17 mouse cellular contexts compared by ENCODE assay signal in the genomic region with DNA sequence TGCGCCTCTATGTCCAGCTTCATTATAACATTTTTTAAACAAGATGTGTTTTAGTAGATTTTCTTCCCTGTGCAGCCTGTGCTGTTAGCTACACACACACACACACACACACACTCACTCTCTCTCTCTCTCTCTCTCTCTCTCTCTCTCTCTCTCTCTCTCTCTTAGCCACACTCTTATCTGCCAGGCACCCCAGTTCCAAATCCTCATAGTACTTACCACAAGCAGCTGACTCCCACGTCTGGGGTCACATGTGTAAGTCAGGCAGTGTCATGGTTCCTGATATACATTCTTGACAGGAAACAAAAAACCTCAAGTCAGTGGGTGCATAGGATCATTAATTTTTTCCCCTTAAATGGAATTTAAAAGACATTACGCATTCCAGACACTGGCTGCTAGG. TPM values are rescaled to one million over a fixed set of nuclear protein-coding genes. Genes with fewer than 3 reads are reported as not detected.
A peak's percentile ranks its signal among the peaks of the same experiment; 100 is the strongest.
DNase-seq lines count a peak whose midpoint lies in the region; ATAC-seq and TF ChIP-seq lines count a peak whose summit lies in the region.
"Had no signal": no experiment of that assay in that cellular context is flagged by ENCODE, and none has a peak within 500 bp of the region (broad histone marks: within the 10 kb centered on the region; RNA-seq: fewer than 3 reads in every experiment).

No protein-coding gene starts in this region.

- H3K9ac ChIP-seq in liver, postnatal 0 days (replicated peaks): no peak overlapping the region
- no peak overlapping the region for H3K9ac ChIP-seq in liver, embryonic 12.5 days
- no peak overlapping the region for H3K9ac ChIP-seq in neural tube, embryonic 15.5 days (replicated peaks)
- H3K9ac ChIP-seq: embryonic facial prominence, embryonic 15.5 days; forebrain, embryonic 12.5 days; limb, embryonic 15.5 days; lung, embryonic 14.5 days; midbrain, embryonic 12.5 days had no signal

- H3K4me1 ChIP-seq in liver, postnatal 0 days (ENCODE audit: insufficient read depth): no peaks in the 10 kb centered on the region
- peaks cover 9% of the 10 kb centered on the region; the same call in 1 of the 2 replicates for H3K4me1 ChIP-seq in liver, embryonic 12.5 days
- peaks cover 26% of the 10 kb centered on the region for H3K4me1 ChIP-seq in embryonic fibroblast, embryonic 13.5 days (ENCODE audit: control insufficient read depth, insufficient read depth, low read length)
- peaks cover 13% of the 10 kb centered on the region for H3K4me1 ChIP-seq in neural tube, embryonic 15.5 days
- peaks cover 27% of the 10 kb centered on the region for H3K4me1 ChIP-seq in heart, embryonic 10.5 days
- H3K4me1 ChIP-seq: limb, embryonic 15.5 days had no signal

- peaks cover 59% of the 10 kb centered on the region for H3K36me3 ChIP-seq in liver, postnatal 0 days (replicated peaks; ENCODE audit: insufficient read depth, low read length)
- peaks cover 74% of the 10 kb centered on the region for H3K36me3 ChIP-seq in liver, embryonic 12.5 days
- H3K36me3 ChIP-seq in myocyte (ENCODE audit: control insufficient read depth, insufficient read depth): peaks cover 9% of the 10 kb centered on the region
- H3K36me3 ChIP-seq in neural tube, embryonic 15.5 days: peaks cover 41% of the 10 kb centered on the region
- peaks cover 72% of the 10 kb centered on the region for H3K36me3 ChIP-seq in heart, embryonic 10.5 days

- no peak for TF ChIP-seq CTCF in liver, postnatal 0 days (IDR thresholded peaks at IDR 0.05; ENCODE audit: low read depth)
- no peak for TF ChIP-seq CTCF in embryonic fibroblast, embryonic 13.5 days (IDR thresholded peaks at IDR 0.05; ENCODE audit: borderline replicate concordance, insufficient read depth, low read length)

- no peak overlapping the region for H3K4me3 ChIP-seq in liver, postnatal 0 days (ENCODE audit: low read depth, low read length)
- no peak overlapping the region for H3K4me3 ChIP-seq in liver, embryonic 12.5 days
- H3K4me3 ChIP-seq in embryonic fibroblast, embryonic 13.5 days (ENCODE audit: insufficient read depth, low read length): no peak overlapping the region
- H3K4me3 ChIP-seq in myocyte: no peak overlapping the region
- H3K4me3 ChIP-seq in neural tube, embryonic 15.5 days (replicated peaks): no peak overlapping the region
- H3K4me3 ChIP-seq in heart, embryonic 10.5 days: no peak overlapping the region
- H3K4me3 ChIP-seq: embryonic facial prominence, embryonic 15.5 days; forebrain, embryonic 12.5 days; limb, embryonic 15.5 days; midbrain, embryonic 12.5 days had no signal

- H3K9me3 ChIP-seq in liver, postnatal 0 days (ENCODE audit: low read length): no peaks in the 10 kb centered on the region
- H3K9me3 ChIP-seq in liver, embryonic 12.5 days (replicated peaks): no peaks in the 10 kb centered on the region
- H3K9me3 ChIP-seq in neural tube, embryonic 15.5 days (replicated peaks): no peaks in the 10 kb centered on the region
- H3K9me3 ChIP-seq in heart, embryonic 10.5 days: no peaks in the 10 kb centered on the region
- H3K9me3 ChIP-seq: embryonic facial prominence, embryonic 15.5 days; forebrain, embryonic 12.5 days; limb, embryonic 15.5 days; midbrain, embryonic 12.5 days had no signal

- no peak overlapping the region for H3K4me2 ChIP-seq in liver, postnatal 0 days (ENCODE audit: low read depth, low read length)
- H3K4me2 ChIP-seq in liver, embryonic 12.5 days: no peak overlapping the region
- H3K4me2 ChIP-seq in myocyte (ENCODE audit: low read depth): peak overlapping the region; percentile 15
- H3K4me2 ChIP-seq in neural tube, embryonic 15.5 days: no peak overlapping the region
- H3K4me2 ChIP-seq: embryonic facial prominence, embryonic 15.5 days; forebrain, embryonic 12.5 days; limb, embryonic 15.5 days; lung, embryonic 14.5 days; midbrain, embryonic 12.5 days had no signal

- no peaks in the 10 kb centered on the region for H3K79me2 ChIP-seq in myocyte (ENCODE audit: control insufficient read depth, insufficient read depth)

- DNase-seq in liver, postnatal 0 days: no peak
- DNase-seq in cerebellum, postnatal 14 days: no peak
- DNase-seq in heart, embryonic 10.5 days (ENCODE audit: low spot score): no peak
- DNase-seq: cerebellum, adult 11-12 months; heart, postnatal 36 days; kidney, postnatal 25 days; lung, embryonic 14.5 days; right cerebral cortex, postnatal 14 days had no signal

- no peaks in the 10 kb centered on the region for H3K27me3 ChIP-seq in liver, postnatal 0 days (ENCODE audit: insufficient read depth, low read length)
- no peaks in the 10 kb centered on the region for H3K27me3 ChIP-seq in liver, embryonic 12.5 days (replicated peaks)
- no peaks in the 10 kb centered on the region for H3K27me3 ChIP-seq in myocyte (ENCODE audit: control insufficient read depth, insufficient read depth, insufficient read length)
- no peaks in the 10 kb centered on the region for H3K27me3 ChIP-seq in neural tube, embryonic 15.5 days (replicated peaks)
- no peaks in the 10 kb centered on the region for H3K27me3 ChIP-seq in heart, embryonic 10.5 days (ENCODE audit: insufficient read depth, poor library complexity, severe bottlenecking)
- H3K27me3 ChIP-seq: embryonic facial prominence, embryonic 15.5 days; forebrain, embryonic 12.5 days; limb, embryonic 15.5 days; midbrain, embryonic 12.5 days had no signal

- 0 out of 2 replicates have a peak, but pooled peaks have one; percentile 9 for TF ChIP-seq POLR2A in embryonic fibroblast, embryonic 13.5 days (IDR thresholded peaks at IDR 0.05; ENCODE audit: low read depth, low read length)
- TF ChIP-seq POLR2A in myocyte (IDR thresholded peaks at IDR 0.05; ENCODE audit: insufficient read length, low read depth): no peak

- H3K27ac ChIP-seq in liver, postnatal 0 days (ENCODE audit: low read depth): no peak overlapping the region
- no peak overlapping the region for H3K27ac ChIP-seq in liver, embryonic 12.5 days
- peak overlapping the region; percentile 65 for H3K27ac ChIP-seq in embryonic fibroblast, embryonic 13.5 days (ENCODE audit: insufficient read depth, low read length)
- H3K27ac ChIP-seq in neural tube, embryonic 15.5 days (replicated peaks): no peak overlapping the region
- no peak overlapping the region for H3K27ac ChIP-seq in heart, embryonic 10.5 days
- H3K27ac ChIP-seq: embryonic facial prominence, embryonic 15.5 days; forebrain, embryonic 12.5 days; limb, embryonic 15.5 days; midbrain, embryonic 12.5 days had no signal

- no peak overlapping the region for H3ac ChIP-seq in myocyte (ENCODE audit: control insufficient read depth, insufficient read length)

- 0 out of 2 replicates have a peak, but pooled peaks have one; percentile 33 for ATAC-seq in liver, postnatal 0 days
- no peak for ATAC-seq in liver, embryonic 12.5 days
- ATAC-seq in CD4-positive, CD25-positive, alpha-beta regulatory T cell, adult 4 months: peak; percentile 87
- no peak for ATAC-seq in neural tube, embryonic 15.5 days (ENCODE audit: low FRiP score)

- 60% methylated on average over 3 of the region's 3 CpGs for WGBS in liver, postnatal 0 days (ENCODE audit: insufficient replicate concordance)
- 62% methylated on average over 3 of the region's 3 CpGs for WGBS in liver, embryonic 12.5 days (ENCODE audit: insufficient replicate concordance)
- WGBS in neural tube, embryonic 15.5 days: 82% methylated on average over 3 of the region's 3 CpGs
- WGBS in heart, embryonic 10.5 days: 69% methylated on average over 3 of the region's 3 CpGs

- no peak for TF ChIP-seq EP300 in liver, postnatal 0 days (IDR thresholded peaks at IDR 0.05; ENCODE audit: low read depth)

TF ChIP-seq in myocyte, 11 proteins besides CTCF, POLR2A, EP300 and RAD21 (continues in another document):
- TF ChIP-seq SRF (IDR thresholded peaks at IDR 0.05; ENCODE audit: control insufficient read depth, insufficient read length, low read depth) (no peak), POLR2AphosphoS2 (IDR thresholded peaks at IDR 0.05; ENCODE audit: insufficient read length, low read depth) (no peak), MYOD1 (IDR thresholded peaks at IDR 0.05; ENCODE audit: control insufficient read depth in 1 of 3, insufficient read length in 2 of 3, low read depth in 2 of 3) (peak in 2 of 3 experiments; percentile 64 to 65), E2F4 (IDR thresholded peaks at IDR 0.05; ENCODE audit: insufficient read depth) (no peak), USF1 (IDR thresholded peaks at IDR 0.05; ENCODE audit: low read depth) (peak; percentile 65)

RNA-seq across cellular contexts. Expression of a gene that starts 16.9 kb away (rescaled TPM):
- 276 and 291 TPM in 2 replicates for polyA plus RNA-seq in liver, postnatal 0 days (2015; fragmentation: Nextera tagmentation; extraction: Ambion mirVana)
- 176 and 179 TPM in 2 replicates for polyA plus RNA-seq in liver, embryonic 12.5 days (2016; fragmentation: Nextera tagmentation; extraction: Ambion mirVana)
- 100 to 1,000 TPM in 1 of 2 experiments, 10 to 100 TPM in 1; 74.6 to 113 TPM for polyA plus RNA-seq in CD4-positive, CD25-positive, alpha-beta regulatory T cell, adult 4 months (2017; shearing (Covaris generic))
- 95.5 and 107 TPM in 2 replicates for polyA plus RNA-seq in embryonic fibroblast, embryonic 13.5 days (2011; ENCODE audit: insufficient read length, low read depth, missing spikeins)
- 83.0 TPM for polyA plus RNA-seq in myocyte (2012; fragmentation: generic; extraction: Trizol)
- 90.2 and 120 TPM in 2 replicates for polyA plus RNA-seq in neural tube, embryonic 15.5 days (2015; fragmentation: Nextera tagmentation; extraction: Ambion mirVana)
- 189 and 215 TPM in 2 replicates for polyA plus RNA-seq in heart, embryonic 10.5 days (2016; fragmentation: Nextera tagmentation; extraction: Ambion mirVana)

RNA-seq across cellular contexts. Expression of a gene that starts 46.4 kb away (rescaled TPM):
- 1.6 and 1.8 TPM in 2 replicates for polyA plus RNA-seq in liver, postnatal 0 days (2015; fragmentation: Nextera tagmentation; extraction: Ambion mirVana)
- 2.0 and 2.5 TPM in 2 replicates for polyA plus RNA-seq in liver, embryonic 12.5 days (2016; fragmentation: Nextera tagmentation; extraction: Ambion mirVana)
- under 1 TPM in 1 of 2 experiments, not detected in 1; 0.66 TPM for polyA plus RNA-seq in CD4-positive, CD25-positive, alpha-beta regulatory T cell, adult 4 months (2017; shearing (Covaris generic))
- 29.0 and 37.5 TPM in 2 replicates for polyA plus RNA-seq in embryonic fibroblast, embryonic 13.5 days (2011; ENCODE audit: insufficient read length, low read depth, missing spikeins)
- polyA plus RNA-seq in myocyte (2012; fragmentation: generic; extraction: Trizol): 17.4 TPM
- polyA plus RNA-seq in neural tube, embryonic 15.5 days (2015; fragmentation: Nextera tagmentation; extraction: Ambion mirVana): 20.3 and 20.7 TPM in 2 replicates
- polyA plus RNA-seq in heart, embryonic 10.5 days (2016; fragmentation: Nextera tagmentation; extraction: Ambion mirVana): 4.0 and 4.7 TPM in 2 replicates

RNA-seq across cellular contexts. Expression of a gene that starts 49.4 kb away (rescaled TPM):
- 5.5 and 6.0 TPM in 2 replicates for polyA plus RNA-seq in liver, postnatal 0 days (2015; fragmentation: Nextera tagmentation; extraction: Ambion mirVana)
- polyA plus RNA-seq in liver, embryonic 12.5 days (2016; fragmentation: Nextera tagmentation; extraction: Ambion mirVana): 7.1 TPM in 2 replicates
- polyA plus RNA-seq in CD4-positive, CD25-positive, alpha-beta regulatory T cell, adult 4 months (2017; shearing (Covaris generic)): 10 to 100 TPM; 10.2 to 17.1 TPM
- 49.7 and 62.6 TPM in 2 replicates for polyA plus RNA-seq in embryonic fibroblast, embryonic 13.5 days (2011; ENCODE audit: insufficient read length, low read depth, missing spikeins)
- 49.3 TPM for polyA plus RNA-seq in myocyte (2012; fragmentation: generic; extraction: Trizol)
- 29.9 and 34.5 TPM in 2 replicates for polyA plus RNA-seq in neural tube, embryonic 15.5 days (2015; fragmentation: Nextera tagmentation; extraction: Ambion mirVana)
- 5.3 and 6.8 TPM in 2 replicates for polyA plus RNA-seq in heart, embryonic 10.5 days (2016; fragmentation: Nextera tagmentation; extraction: Ambion mirVana)

Comparison
In these comparisons a context has a peak if more than half of its experiments do, and no peak if none do; other contexts are left out.
1. ATAC-seq: peak in liver, postnatal 0 days (single experiment) and CD4-positive, CD25-positive, alpha-beta regulatory T cell, adult 4 months (single experiment); none in liver, embryonic 12.5 days (single experiment) and neural tube, embryonic 15.5 days (single experiment).